Mouse (Mus musculus): ENCODE data around the gene Akt1s1. TPM values are rescaled to one million over a fixed set of nuclear protein-coding genes. Genes with fewer than 3 reads are reported as not detected.
A peak's percentile ranks its signal among the peaks of the same experiment; 100 is the strongest.

The Akt1s1 gene
- polyA plus RNA-seq, 1 experiment from 2014 or later, result 112 TPM

GRCm38 (mm10) chr7:44857042-44857552, 8.3 kb downstream of the Akt1s1 start, which contains the start of gene Pnkp:
Gene Pnkp (plus strand): TSS chr7:44857139.
- peak; percentile 45; the same call in 1 of the 2 replicates for ATAC-seq (ENCODE audit: low FRiP score, low read depth)
- H3K27ac ChIP-seq, result peak within 1 kb of the TSS; percentile 90
- peaks cover 36% of the 10 kb centered on the region for H3K36me3 ChIP-seq
- H3K9ac ChIP-seq, result peak within 1 kb of the TSS; percentile 82
- H3K4me2 ChIP-seq (replicated peaks), result peak within 1 kb of the TSS; percentile 94
- peaks cover 58% of the 10 kb centered on the region for H3K4me1 ChIP-seq
- WGBS, result 1% methylated on average over 32 of the region's 32 CpGs
- no peaks in the 10 kb centered on the region for H3K9me3 ChIP-seq
- peak within 1 kb of the TSS; percentile 78 for H3K4me3 ChIP-seq
- H3K27me3 ChIP-seq, result no peaks in the 10 kb centered on the region

GRCm38 (mm10) chr7:44857905-44858304, 9.1 kb downstream of the Akt1s1 start:
- H3K9ac ChIP-seq, result peak overlapping the region; percentile 82
- 24% methylated on average over 8 of the region's 8 CpGs for WGBS
- H3K36me3 ChIP-seq, result peaks cover 38% of the 10 kb centered on the region
- peak overlapping the region; percentile 90 for H3K27ac ChIP-seq
- peaks cover 51% of the 10 kb centered on the region for H3K4me1 ChIP-seq
- no peaks in the 10 kb centered on the region for H3K27me3 ChIP-seq
- ATAC-seq (ENCODE audit: low FRiP score, low read depth), result no peak
- peak overlapping the region; percentile 94 for H3K4me2 ChIP-seq (replicated peaks)
- H3K9me3 ChIP-seq, result no peaks in the 10 kb centered on the region
- peak overlapping the region; percentile 78 for H3K4me3 ChIP-seq

GRCm38 (mm10) chr7:44859896-44860295, 11.1 kb downstream of the Akt1s1 start:
- Histone ChIP-seq H3K4me2 (replicated peaks) (no peak overlapping the region), H3K9me3 (no peaks in the 10 kb centered on the region), H3K36me3 (peaks cover 48% of the 10 kb centered on the region), H3K4me1 (peaks cover 36% of the 10 kb centered on the region), H3K27me3 (no peaks in the 10 kb centered on the region), H3K9ac (no peak overlapping the region), H3K4me3 (no peak overlapping the region), H3K27ac (no peak overlapping the region)
- no peak for ATAC-seq (ENCODE audit: low FRiP score, low read depth)
- WGBS, result 92% methylated on average over 11 of the region's 11 CpGs

- Histone ChIP-seq H3K9me3 (no peaks in the 10 kb centered on the region), H3K4me3 (no peak overlapping the region), H3K27me3 (no peaks in the 10 kb centered on the region), H3K9ac (peak overlapping the region; percentile 35), H3K36me3 (peaks cover 57% of the 10 kb centered on the region), H3K27ac (peak overlapping the region; percentile 44; the same call in 1 of the 2 replicates), H3K4me1 (peaks cover 36% of the 10 kb centered on the region), H3K4me2 (replicated peaks) (0 out of 2 replicates have a peak overlapping the region, but pooled peaks have one; percentile 4)
- 60% methylated on average over 22 of the region's 22 CpGs for WGBS
- ATAC-seq (ENCODE audit: low FRiP score, low read depth), result peak; percentile 12; the same call in 1 of the 2 replicates
Measured at GRCm38 (mm10) chr7:44860576-44861428, 12.0 kb downstream of the Akt1s1 start.

- Histone ChIP-seq H3K4me2 (replicated peaks) (no peak overlapping the region), H3K4me3 (no peak overlapping the region), H3K9ac (no peak overlapping the region), H3K9me3 (no peaks in the 10 kb centered on the region), H3K27ac (peak overlapping the region; percentile 44; the same call in 1 of the 2 replicates), H3K36me3 (peaks cover 63% of the 10 kb centered on the region), H3K4me1 (peaks cover 37% of the 10 kb centered on the region), H3K27me3 (no peaks in the 10 kb centered on the region)
- WGBS, result 81% methylated on average over 14 of the region's 14 CpGs
- ATAC-seq (ENCODE audit: low FRiP score, low read depth), result no peak
Measured at GRCm38 (mm10) chr7:44861429-44861816, 12.6 kb downstream of the Akt1s1 start.

- Histone ChIP-seq H3K27me3 (no peaks in the 10 kb centered on the region), H3K4me3 (no peak overlapping the region), H3K9ac (no peak overlapping the region), H3K27ac (no peak overlapping the region), H3K9me3 (no peaks in the 10 kb centered on the region), H3K36me3 (peaks cover 73% of the 10 kb centered on the region), H3K4me2 (replicated peaks) (no peak overlapping the region), H3K4me1 (peaks cover 44% of the 10 kb centered on the region)
- ATAC-seq (ENCODE audit: low FRiP score, low read depth), result no peak
- WGBS, result 85% methylated on average over 8 of the region's 8 CpGs
Measured at GRCm38 (mm10) chr7:44862434-44862833, 13.6 kb downstream of the Akt1s1 start.

- Histone ChIP-seq H3K4me3 (no peak overlapping the region), H3K9me3 (no peaks in the 10 kb centered on the region), H3K27me3 (no peaks in the 10 kb centered on the region), H3K4me1 (peaks cover 44% of the 10 kb centered on the region), H3K4me2 (replicated peaks) (no peak overlapping the region), H3K36me3 (peaks cover 78% of the 10 kb centered on the region), H3K9ac (0 out of 2 replicates have a peak overlapping the region, but pooled peaks have one; percentile 19), H3K27ac (no peak overlapping the region)
- no peak for ATAC-seq (ENCODE audit: low FRiP score, low read depth)
- WGBS, result 89% methylated on average over 14 of the region's 14 CpGs
Measured at GRCm38 (mm10) chr7:44863210-44863609, 14.4 kb downstream of the Akt1s1 start.

- H3K4me1 ChIP-seq, result peaks cover 41% of the 10 kb centered on the region
- H3K4me3 ChIP-seq, result no peak overlapping the region
Measured at GRCm38 (mm10) chr7:44863982-44864494, 15.2 kb downstream of the Akt1s1 start.

GRCm38 (mm10) chr7:44864595-44865542, 16.1 kb downstream of the Akt1s1 start:
- Histone ChIP-seq H3K9ac (no peak overlapping the region), H3K27me3 (no peaks in the 10 kb centered on the region), H3K4me2 (replicated peaks) (peak overlapping the region; percentile 99; the same call in 1 of the 2 replicates), H3K36me3 (peaks cover 74% of the 10 kb centered on the region), H3K4me1 (peaks cover 41% of the 10 kb centered on the region), H3K9me3 (no peaks in the 10 kb centered on the region), H3K4me3 (no peak overlapping the region), H3K27ac (peak overlapping the region; percentile 48; the same call in 1 of the 2 replicates)
- ATAC-seq (ENCODE audit: low FRiP score, low read depth), result no peak
- 82% methylated on average over 24 of the region's 24 CpGs for WGBS

More at GRCm38 (mm10) chr7:44863982-44864494, 15.2 kb downstream of the Akt1s1 start:
- H3K27ac ChIP-seq, result no peak overlapping the region
- peaks cover 78% of the 10 kb centered on the region for H3K36me3 ChIP-seq
- H3K9me3 ChIP-seq, result no peaks in the 10 kb centered on the region
- 81% methylated on average over 11 of the region's 11 CpGs for WGBS
- ATAC-seq (ENCODE audit: low FRiP score, low read depth), result no peak
- H3K27me3 ChIP-seq, result no peaks in the 10 kb centered on the region
- no peak overlapping the region for H3K4me2 ChIP-seq (replicated peaks)
- H3K9ac ChIP-seq, result no peak overlapping the region

GRCm38 (mm10) chr7:44866276-44867009, 17.7 kb downstream of the Akt1s1 start:
- Histone ChIP-seq H3K27ac (peak overlapping the region; percentile 48), H3K9ac (peak overlapping the region; percentile 53)

More at GRCm38 (mm10) chr7:44866276-44867009, 17.7 kb downstream of the Akt1s1 start:
- Histone ChIP-seq H3K4me3 (peak overlapping the region; percentile 87), H3K4me1 (peaks cover 50% of the 10 kb centered on the region), H3K4me2 (replicated peaks) (peak overlapping the region; percentile 99), H3K36me3 (peaks cover 64% of the 10 kb centered on the region), H3K27me3 (no peaks in the 10 kb centered on the region), H3K9me3 (no peaks in the 10 kb centered on the region)
- WGBS, result 58% methylated on average over 15 of the region's 15 CpGs
- no peak for ATAC-seq (ENCODE audit: low FRiP score, low read depth)
